Mouse (Mus musculus): ENCODE measurements around the gene Ddx52. TPM values are rescaled to one million over a fixed set of nuclear protein-coding genes. Genes with fewer than 3 reads are reported as not detected.

The Ddx52 gene
- total RNA-seq, 1 experiment from 2014 or later = 18.7 TPM

Other genes starting within 250 kb of the Ddx52 start
- 1.3 and 1.7 TPM in 2 replicates for gene Wfdc17, start 238.1 kb upstream of the Ddx52 start, total RNA-seq (2021)
- not detected in 2 replicates for gene Wfdc18, start 233.0 kb upstream of the Ddx52 start, total RNA-seq (2021)
- gene Wfdc21, start 195.1 kb upstream of the Ddx52 start, total RNA-seq (2021) = 2.8 TPM in 1 of 2 replicates, not detected in the other
- 12.5 and 15.5 TPM in 2 replicates for gene Heatr6, start 188.4 kb upstream of the Ddx52 start, total RNA-seq (2021)
- gene Hnf1b, start 92.0 kb upstream of the Ddx52 start, total RNA-seq (2021) = 1.8 TPM in 1 of 2 replicates, not detected in the other
- 38.6 and 45.5 TPM in 2 replicates for gene Synrg, start 22.4 kb downstream of the Ddx52 start, total RNA-seq (2021)
- 4.4 and 4.9 TPM in 2 replicates for gene Dusp14, start 127.2 kb downstream of the Ddx52 start, total RNA-seq (2021)
- gene Tada2a, start 187.5 kb downstream of the Ddx52 start, total RNA-seq (2021) = 15.5 and 16.7 TPM in 2 replicates
- 80.0 and 100 TPM in 2 replicates for gene Acaca, start 187.6 kb downstream of the Ddx52 start, total RNA-seq (2021)
- gene Gm11437, start 225.4 kb downstream of the Ddx52 start, total RNA-seq (2021) = 0.26 TPM in 1 of 2 replicates, not detected in the other